Mouse (Mus musculus) cerebellum, adult 2 months (tissue): Measurements from ENCODE around the gene Mgat3.

ENCODE experiments used
- CTCF ChIP-seq: fragments of 200-500 bp; IDR thresholded peaks from 2 replicates; pipeline ENCODE4 v1.5.1; 2011; ENCODE audit warnings: low read depth, mild to moderate bottlenecking, control low read depth, low read length, moderate library complexity, borderline replicate concordance; ENCODE audit not compliant: insufficient read depth
- POLR2A ChIP-seq: fragments of 200-500 bp; IDR thresholded peaks from 2 replicates; pipeline ENCODE4 v1.6.1; 2011; ENCODE audit warnings: low read length, control low read depth, borderline replicate concordance; ENCODE audit not compliant: insufficient read depth

GRCm38 (mm10) chr15:80256242-80256641 lies 82.7 kb downstream of the Mgat3 start:
- no peak for TF ChIP-seq CTCF
- no peak for TF ChIP-seq POLR2A
